Mouse (Mus musculus): ENCODE measurements around the gene Olfr898.

GRCm38 (mm10) chr9:38366596-38366995, 18.4 kb downstream of the Olfr898 start, which contains the start of gene Olfr250:
- TF ChIP-seq USF1 (IDR thresholded peaks at IDR 0.05; ENCODE audit: low read depth) (no peak), CTCF (IDR thresholded peaks at IDR 0.05; ENCODE audit: control insufficient read depth, insufficient read depth, insufficient read length) (no peak), MAX (IDR thresholded peaks at IDR 0.05) (no peak)
